ENCODE assay signal across 11 mouse cellular contexts in the genomic region with DNA sequence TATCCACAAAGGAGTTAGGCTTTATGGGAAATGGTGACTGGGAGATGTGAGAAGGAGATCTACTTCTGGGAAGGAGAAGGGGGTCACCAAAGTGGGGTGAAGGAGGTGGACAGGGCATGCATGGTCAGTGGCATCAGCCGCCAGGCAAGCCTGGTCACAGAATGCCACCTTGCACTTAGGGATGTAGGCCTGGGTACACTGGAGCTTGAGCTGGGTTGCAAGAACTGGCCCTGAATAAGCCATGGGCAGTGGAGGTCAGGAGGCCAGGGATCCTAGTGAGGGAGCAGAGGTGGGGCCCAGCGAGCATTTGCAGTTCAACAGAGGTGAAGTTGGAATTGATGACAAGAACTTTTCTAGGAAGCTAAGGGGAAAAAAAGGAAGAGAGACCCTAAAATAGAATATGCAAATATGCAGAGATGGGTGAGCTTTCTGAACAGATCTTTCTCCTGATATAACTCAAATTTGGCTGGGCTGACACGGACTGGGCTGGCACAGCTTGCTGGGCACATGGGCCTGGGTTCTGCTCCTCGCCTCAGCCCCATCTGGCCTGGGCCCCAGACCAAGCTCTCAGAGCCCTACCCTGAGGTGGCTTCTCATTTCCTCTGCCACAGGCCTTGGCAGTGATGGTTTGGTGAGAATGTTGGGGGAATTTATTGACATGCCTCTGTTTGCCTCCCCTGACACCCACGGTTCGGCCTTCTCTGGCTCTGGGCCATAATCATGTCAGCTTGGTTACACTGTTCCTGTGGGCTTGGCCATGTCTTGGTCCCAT. TPM values are rescaled to one million over a fixed set of nuclear protein-coding genes. Genes with fewer than 3 reads are reported as not detected.
DNase-seq lines count a peak whose midpoint lies in the region; ATAC-seq lines count a peak whose summit lies in the region.
"Had no signal": no experiment of that assay in that cellular context is flagged by ENCODE, and none has a peak within 500 bp of the region (broad histone marks: within the 10 kb centered on the region; RNA-seq: fewer than 3 reads in every experiment).

No protein-coding gene starts in this region.

- ATAC-seq in common myeloid progenitor, adult 5-6 weeks (replicated peaks; ENCODE audit: low read depth, poor library complexity, severe bottlenecking), result peak; percentile 30; the same call in 1 of the 2 replicates
- ATAC-seq: Patski had no signal

- peak; percentile 10 to 43 for DNase-seq in adrenal gland, adult (ENCODE audit: inconsistent age in 2 of 2, low spot score in 1 of 2)
- no peak for DNase-seq in adrenal gland, postnatal 14 days
- peak; percentile 46 for DNase-seq in Muller cell, postnatal 12 days (ENCODE audit: inconsistent ontology term)
- peak; percentile 71 to 77 for DNase-seq in layer of hippocampus, postnatal 36 days
- DNase-seq in spleen, postnatal 4 days (ENCODE audit: low spot score in 2 of 2), result no peak
- no peak for DNase-seq in natural killer cell, adult 2 months (ENCODE audit: low spot score in 2 of 2)
- no peak for DNase-seq in kidney, postnatal 36 days
- DNase-seq: liver, embryonic 13.5 days; spleen, adult 18-20 months had no signal

RNA-seq across cellular contexts. Expression of a gene that starts 6.9 kb away (rescaled TPM):
- total RNA-seq in adrenal gland, postnatal 14 days (2021), result 18.4 and 23.5 TPM in 2 replicates
- total RNA-seq in common myeloid progenitor, adult 5-6 weeks (2017), result 0.44 and 0.55 TPM in 2 replicates
- 10 to 100 TPM; 87.3 to 90.3 TPM for total RNA-seq in layer of hippocampus, postnatal 36 days (2021)

RNA-seq across cellular contexts. Expression of a gene that starts 22.2 kb away (rescaled TPM):
- 71.6 and 82.1 TPM in 2 replicates for total RNA-seq in adrenal gland, postnatal 14 days (2021)
- total RNA-seq in common myeloid progenitor, adult 5-6 weeks (2017), result 11.9 and 25.7 TPM in 2 replicates
- total RNA-seq in layer of hippocampus, postnatal 36 days (2021), result 100 to 1,000 TPM in 1 of 2 experiments, 10 to 100 TPM in 1; 94.3 to 102 TPM

Comparison
In these comparisons a context has a peak if more than half of its experiments do, and no peak if none do; other contexts are left out.
1. DNase-seq: peak in adrenal gland, adult (2 of 2), Muller cell, postnatal 12 days (single experiment) and layer of hippocampus, postnatal 36 days (2 of 2); none in adrenal gland, postnatal 14 days (single experiment), spleen, postnatal 4 days (0 of 2), natural killer cell, adult 2 months (0 of 2) and kidney, postnatal 36 days (0 of 2).
2. RNA of a gene that starts 6.9 kb away (total RNA-seq): 87.3 to 90.3 TPM in layer of hippocampus, postnatal 36 days and 18.4 to 23.5 TPM in adrenal gland, postnatal 14 days; 0.44 to 0.55 TPM in common myeloid progenitor, adult 5-6 weeks; every median in the first group is over 10 times any median in the second.